Mouse (Mus musculus) kidney, postnatal 0 days (tissue): ENCODE results near the gene Taf6. TPM values are rescaled to one million over a fixed set of nuclear protein-coding genes. Genes with fewer than 3 reads are reported as not detected.
"Not testable (repeated sequence)": the region's sequence is repeated elsewhere in the genome, so short reads cannot be mapped to it uniquely, and the experiment has no call there.

Source experiments
- ATAC-seq: fragments of 200-750 bp; cut with Nextera tagmentation; replicated peaks from 2 replicates; pipeline ENCODE4 v1.8.0; 2017; ENCODE audit warnings: low read depth, moderate number of reproducible peaks, moderate TSS enrichment, moderate library complexity; ENCODE audit not compliant: low FRiP score
- DNase-seq: peaks from one replicate; pipeline ENCODE4 v3.0.0-alpha.2; 2016; ENCODE audit warnings: low spot score
- H3K27ac ChIP-seq: fragments of 300-500 bp; sonication (generic); 2 replicates; pipeline ENCODE4 v1.5.1; 2014; ENCODE audit warnings: mild to moderate bottlenecking
- H3K27me3 ChIP-seq: fragments of 300-500 bp; sonication (generic); 2 replicates; pipeline ENCODE4 v1.6.1; 2014; ENCODE audit warnings: low read length, mixed read lengths; ENCODE audit not compliant: insufficient read depth
- H3K36me3 ChIP-seq: fragments of 300-500 bp; sonication (generic); 2 replicates; pipeline ENCODE4 v1.6.1; 2014; ENCODE audit warnings: low read length, mixed read lengths; ENCODE audit not compliant: insufficient read depth
- H3K4me1 ChIP-seq: fragments of 300-500 bp; sonication (generic); replicated peaks from 2 replicates; pipeline ENCODE4 v1.6.1; 2014; ENCODE audit warnings: antibody characterized with exemption, low read length, mixed read lengths; ENCODE audit not compliant: insufficient read depth
- H3K4me2 ChIP-seq: fragments of 300-500 bp; sonication (generic); 2 replicates; pipeline ENCODE4 v1.6.1; 2014; ENCODE audit warnings: mild to moderate bottlenecking, low read length, moderate library complexity, mixed read lengths
- H3K4me3 ChIP-seq: fragments of 300-500 bp; sonication (generic); replicated peaks from 2 replicates; pipeline ENCODE4 v1.5.1; 2014; ENCODE audit warnings: low read depth, low read length
- H3K9ac ChIP-seq: fragments of 300-500 bp; sonication (generic); 2 replicates; pipeline ENCODE4 v1.6.1; 2014; ENCODE audit warnings: low read depth, low read length
- H3K9me3 ChIP-seq: fragments of 300-500 bp; sonication (generic); replicated peaks from 2 replicates; pipeline ENCODE4 v1.6.1; 2016; ENCODE audit warnings: low read length, inconsistent platforms, mixed read lengths
- CTCF ChIP-seq: IDR thresholded peaks from 2 replicates; pipeline ENCODE4 v1.5.1; 2016; ENCODE audit warnings: antibody characterized with exemption, low read depth, mild to moderate bottlenecking, moderate library complexity
- WGBS: fragments of 180-500 bp; shearing (Covaris S2); extraction: QIAGEN DNeasy Blood & Tissue Kit; methylation state at CpG from one replicate; pipeline ENCODE4 v1.1.7; 2014; 5-methylcytosine and 5-hydroxymethylcytosine counted together
- polyA plus RNA-seq: library from polyadenylated mRNA; unstranded; fragments of >200 nt; fragmentation: Nextera tagmentation; extraction: Ambion mirVana; gene quantifications from 2 replicates; pipeline ENCODE4 v1.2.1, GENCODE M21; 2015

Gene Taf6
- polyA plus RNA-seq, 1 experiment from 2014 or later: 49.8 TPM

DNA sequence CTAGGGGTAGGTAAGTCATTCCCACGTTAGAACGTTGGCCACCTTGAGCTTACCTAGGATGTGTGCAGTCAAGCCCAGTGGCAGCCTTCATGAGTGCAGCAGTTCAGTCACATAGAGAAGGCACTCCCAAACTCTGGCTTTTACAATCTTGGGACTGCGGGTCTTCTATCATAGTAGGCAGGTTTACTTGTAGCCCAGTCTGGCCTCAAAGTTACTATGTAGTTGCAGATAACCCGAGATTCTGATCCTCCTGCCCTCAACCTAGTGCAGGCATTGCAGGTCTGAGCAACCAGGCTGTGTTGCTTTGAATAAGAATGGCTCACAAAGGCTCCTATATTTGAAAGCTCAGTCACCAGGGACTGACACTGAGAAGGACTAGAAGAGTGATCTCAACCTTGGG lies 39.2 kb upstream of the Taf6 start:
- H3K9ac ChIP-seq: no peak overlapping the region
- H3K36me3 ChIP-seq: no peaks in the 10 kb centered on the region
- H3K4me1 ChIP-seq: no peaks in the 10 kb centered on the region
- H3K4me2 ChIP-seq: no peak overlapping the region
- no peak for ATAC-seq
- H3K27me3 ChIP-seq: no peaks in the 10 kb centered on the region
- 80% methylated on average over 4 of the region's 4 CpGs for WGBS
- TF ChIP-seq CTCF: no peak
- H3K9me3 ChIP-seq: no peaks in the 10 kb centered on the region
- H3K27ac ChIP-seq: no peak overlapping the region
- DNase-seq: no peak
- no peak overlapping the region for H3K4me3 ChIP-seq

GRCm38 (mm10) chr5:138225700-138226099 lies 38.4 kb upstream of the Taf6 start, which contains the start of gene Nxpe5:
TSS of gene Nxpe5 (plus strand) at chr5:138225898.
- H3K4me3 ChIP-seq: no peak within 1 kb of the TSS
- no peak within 1 kb of the TSS for H3K4me2 ChIP-seq
- TF ChIP-seq CTCF: no peak
- H3K27me3 ChIP-seq: no peaks in the 10 kb centered on the region
- H3K9ac ChIP-seq: no peak within 1 kb of the TSS
- no peak for ATAC-seq
- H3K4me1 ChIP-seq: no peaks in the 10 kb centered on the region
- 65% methylated on average over 2 of the region's 2 CpGs for WGBS
- no peak for DNase-seq
- H3K9me3 ChIP-seq: no peaks in the 10 kb centered on the region
- H3K36me3 ChIP-seq: no peaks in the 10 kb centered on the region
- no peak within 1 kb of the TSS for H3K27ac ChIP-seq

GRCm38 (mm10) chr5:138223287-138223686 lies 36.0 kb upstream of the Taf6 start:
- no peak overlapping the region for H3K27ac ChIP-seq
- no peaks in the 10 kb centered on the region for H3K9me3 ChIP-seq
- H3K27me3 ChIP-seq: no peaks in the 10 kb centered on the region
- no peak for DNase-seq
- no peak for TF ChIP-seq CTCF
- WGBS: 58% methylated on average over 3 of the region's 3 CpGs
- H3K4me3 ChIP-seq: no peak overlapping the region
- no peak overlapping the region for H3K4me2 ChIP-seq
- no peaks in the 10 kb centered on the region for H3K36me3 ChIP-seq
- H3K9ac ChIP-seq: no peak overlapping the region
- no peaks in the 10 kb centered on the region for H3K4me1 ChIP-seq
- ATAC-seq: no peak

- no peak overlapping the region for H3K9ac ChIP-seq
- no peak overlapping the region for H3K4me2 ChIP-seq
- H3K9me3 ChIP-seq: no peaks in the 10 kb centered on the region
- no peaks in the 10 kb centered on the region for H3K27me3 ChIP-seq
- H3K4me1 ChIP-seq: no peaks in the 10 kb centered on the region
- H3K27ac ChIP-seq: no peak overlapping the region
- peak; percentile 93 for TF ChIP-seq CTCF
- DNase-seq (peak; percentile 89), ATAC-seq (peak; percentile 80)
- 20% methylated on average over 4 of the region's 4 CpGs for WGBS
- H3K4me3 ChIP-seq: no peak overlapping the region
- H3K36me3 ChIP-seq: no peaks in the 10 kb centered on the region
Observed at GRCm38 (mm10) chr5:138222111-138222510, 34.9 kb upstream of the Taf6 start.

DNA sequence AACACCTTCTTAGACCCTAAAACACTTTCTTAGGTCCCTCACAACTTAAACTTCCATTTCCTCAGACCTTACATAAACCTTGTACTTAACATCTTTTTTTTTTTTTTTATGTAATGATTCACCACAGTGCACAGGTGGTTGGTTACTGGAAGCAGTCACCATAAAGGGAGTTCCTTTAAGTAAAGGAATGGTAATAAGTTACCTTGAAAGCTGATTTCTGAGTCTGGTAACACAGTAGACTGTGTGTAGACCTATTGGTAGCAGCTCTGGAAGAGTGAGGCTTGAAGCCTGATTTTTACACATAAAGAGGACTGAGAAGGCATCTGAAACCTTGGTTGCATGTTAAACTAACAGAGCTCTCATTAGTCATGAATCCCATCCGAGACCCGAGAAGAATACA lies 32.6 kb upstream of the Taf6 start:
- peak overlapping the region; percentile 65 for H3K27ac ChIP-seq
- no peak for TF ChIP-seq CTCF

GRCm38 (mm10) chr5:138216632-138217031 lies 29.4 kb upstream of the Taf6 start:
- not testable (repeated sequence) for DNase-seq, H3K4me3 ChIP-seq, H3K27me3 ChIP-seq, H3K9me3 ChIP-seq, H3K27ac ChIP-seq, ATAC-seq, H3K36me3 ChIP-seq, H3K4me1 ChIP-seq, H3K4me2 ChIP-seq, H3K9ac ChIP-seq
- 96% methylated on average over 13 of the region's 13 CpGs for WGBS

More for the DNA sequence above, 32.6 kb upstream of the Taf6 start:
- DNase-seq (peak; percentile 14), ATAC-seq (peak; percentile 71; the same call in 1 of the 2 replicates)
- no peak overlapping the region for H3K9ac ChIP-seq
- H3K9me3 ChIP-seq: no peaks in the 10 kb centered on the region
- no peaks in the 10 kb centered on the region for H3K4me1 ChIP-seq
- no peaks in the 10 kb centered on the region for H3K36me3 ChIP-seq
- no peak overlapping the region for H3K4me2 ChIP-seq
- no peaks in the 10 kb centered on the region for H3K27me3 ChIP-seq
- WGBS: 0% methylated on average over 2 of the region's 2 CpGs
- no peak overlapping the region for H3K4me3 ChIP-seq

DNA sequence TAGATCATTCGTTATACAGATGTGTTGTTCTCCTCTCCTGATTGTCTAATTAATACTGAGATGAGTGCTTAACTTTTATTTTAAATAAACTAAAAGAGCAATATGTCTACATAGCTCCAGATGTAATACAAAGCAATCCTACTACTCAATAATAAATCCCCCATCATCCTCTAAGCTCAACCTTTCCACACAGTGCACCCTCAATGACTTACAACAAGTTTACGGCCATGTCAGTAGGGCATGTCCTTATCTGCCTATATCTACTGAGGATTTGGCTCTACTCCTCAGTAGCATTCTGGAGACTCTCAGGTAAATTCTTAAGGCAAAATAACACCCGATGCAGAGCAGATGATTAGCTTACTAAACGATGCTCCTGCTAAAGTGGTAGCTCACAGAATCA lies 20.6 kb upstream of the Taf6 start:
- no peaks in the 10 kb centered on the region for H3K9me3 ChIP-seq
- 85% methylated on average over 4 of the region's 4 CpGs for WGBS
- H3K4me1 ChIP-seq: no peaks in the 10 kb centered on the region
- H3K27ac ChIP-seq: no peak overlapping the region
- H3K27me3 ChIP-seq: no peaks in the 10 kb centered on the region
- ATAC-seq (no peak), DNase-seq (no peak)
- TF ChIP-seq CTCF: no peak
- H3K36me3 ChIP-seq: no peaks in the 10 kb centered on the region
- H3K4me2 ChIP-seq: no peak overlapping the region
- H3K4me3 ChIP-seq: no peak overlapping the region
- no peak overlapping the region for H3K9ac ChIP-seq
